Mouse (Mus musculus) olfactory bulb, adult 2 months (tissue): ENCODE data around the gene Coq10b. TPM values are rescaled to one million over a fixed set of nuclear protein-coding genes. Genes with fewer than 3 reads are reported as not detected.
A peak's percentile ranks its signal among the peaks of the same experiment; 100 is the strongest.

Experiments
- H3K27ac ChIP-seq: fragments of 200-500 bp; 2 replicates; pipeline ENCODE4 v1.5.1; 2012; ENCODE audit warnings: low read depth, low read length; ENCODE audit not compliant: insufficient read depth
- H3K4me1 ChIP-seq: fragments of 200-500 bp; 2 replicates; pipeline ENCODE4 v1.6.1; 2012; ENCODE audit warnings: low read length; ENCODE audit not compliant: control insufficient read depth, insufficient read depth
- H3K4me3 ChIP-seq: fragments of 200-500 bp; 2 replicates; pipeline ENCODE4 v1.5.1; 2012; ENCODE audit warnings: mild to moderate bottlenecking, low read depth, low read length, moderate library complexity; ENCODE audit not compliant: insufficient read depth
- CTCF ChIP-seq: fragments of 200-500 bp; IDR thresholded peaks from 2 replicates; pipeline ENCODE4 v1.5.1; 2012; ENCODE audit warnings: low read depth, mild to moderate bottlenecking, low read length, moderate library complexity; ENCODE audit not compliant: insufficient read depth
- POLR2A ChIP-seq: fragments of 200-500 bp; IDR thresholded peaks from 2 replicates; pipeline ENCODE4 v1.6.1; 2012; ENCODE audit warnings: mild to moderate bottlenecking, low read depth, low read length, moderate library complexity; ENCODE audit not compliant: insufficient read depth
- WGBS: fragments of 180-500 bp; shearing (Covaris S2); methylation state at CpG from one replicate; pipeline ENCODE4 v1.1.7; 2018; 5-methylcytosine and 5-hydroxymethylcytosine counted together
- polyA plus RNA-seq: library from polyadenylated mRNA; stranded (reverse); fragments of >200 nt; gene quantifications from 2 replicates; pipeline ENCODE4 v1.2.4, GENCODE M21; 2012; ENCODE audit warnings: low replicate concordance; ENCODE audit not compliant: missing spikeins, insufficient read depth, insufficient read length

The Coq10b gene
- polyA plus RNA-seq, 1 experiment = not detected

DNA sequence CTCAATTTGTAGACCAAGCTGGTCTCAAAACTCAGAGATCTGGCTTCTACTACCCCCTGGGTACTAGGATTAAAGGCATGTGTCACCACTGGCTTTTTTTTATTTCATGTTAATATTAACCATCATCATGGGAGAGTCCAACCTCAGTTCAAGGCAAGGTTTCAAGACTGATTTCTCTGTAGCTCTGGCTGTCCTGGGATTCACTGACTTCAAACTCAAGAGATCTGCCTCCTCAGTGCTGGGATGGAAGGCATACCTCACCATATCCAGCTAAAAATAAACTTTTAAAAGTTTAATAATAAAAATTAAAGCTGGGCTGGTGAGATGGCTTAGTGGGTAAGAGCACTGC is 23.8 kb downstream of the Coq10b start:
- no peaks in the 10 kb centered on the region for H3K4me1 ChIP-seq
- TF ChIP-seq CTCF (no peak), POLR2A (no peak)
- H3K4me3 ChIP-seq = no peak overlapping the region
- H3K27ac ChIP-seq = no peak overlapping the region

DNA sequence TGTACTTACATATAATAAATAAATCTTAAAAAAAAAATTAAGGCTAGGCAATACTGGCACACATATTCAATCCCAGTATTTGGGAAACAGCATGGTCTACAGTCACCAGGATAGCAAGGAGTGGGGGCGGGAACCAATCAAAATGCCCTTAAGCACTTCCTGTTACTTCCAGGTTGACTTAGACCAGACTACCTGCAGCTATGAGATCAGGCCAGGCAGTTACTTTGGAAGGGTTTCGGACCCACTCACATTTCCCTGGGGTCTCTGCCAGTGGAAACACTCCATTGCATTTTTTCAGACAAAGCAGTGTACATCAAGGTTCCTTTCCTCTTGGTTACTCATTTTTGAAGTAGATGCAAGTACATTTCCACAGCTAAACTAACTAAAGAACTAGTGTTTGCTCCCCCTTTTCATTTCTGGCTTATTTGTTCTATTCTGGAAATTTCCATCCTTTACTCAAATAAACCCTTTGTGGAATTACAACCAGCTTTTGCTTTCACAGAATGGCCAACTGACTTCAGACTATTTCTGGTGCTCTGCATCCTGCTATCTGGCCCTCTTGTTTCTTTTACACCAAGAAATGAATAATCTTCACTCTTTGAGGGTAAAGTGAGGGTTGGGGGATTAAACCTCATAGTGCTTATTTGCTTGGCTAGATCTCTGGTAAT is 24.4 kb downstream of the Coq10b start:
- WGBS = 90% methylated on average over 2 of the region's 2 CpGs
- TF ChIP-seq POLR2A (no peak), CTCF (no peak)
- no peak overlapping the region for H3K27ac ChIP-seq

DNA sequence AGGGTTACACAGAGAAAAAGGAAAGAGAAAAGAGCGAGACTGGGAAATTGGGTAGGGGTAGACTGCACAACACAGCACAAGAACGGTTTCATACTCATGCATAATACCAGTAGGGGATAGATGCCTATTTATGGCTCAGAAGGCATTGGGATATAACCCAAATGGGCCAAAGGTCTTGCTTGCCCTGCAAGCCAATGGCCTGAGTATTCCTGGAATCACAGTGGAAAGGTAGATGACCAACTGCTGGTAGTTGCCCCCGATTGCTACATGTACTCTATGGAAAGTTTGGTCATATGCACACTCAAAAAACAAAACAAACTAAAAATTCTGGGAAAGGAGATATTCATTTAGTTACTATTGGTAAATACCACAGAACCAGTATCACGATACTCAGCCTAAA is 27.1 kb downstream of the Coq10b start:
- Histone ChIP-seq H3K4me3 (no peak overlapping the region), H3K27ac (no peak overlapping the region), H3K4me1 (no peaks in the 10 kb centered on the region)
- no peak for TF ChIP-seq POLR2A
- no peak for TF ChIP-seq CTCF
- WGBS = 88% methylated on average over 4 of the region's 4 CpGs

More for the DNA sequence above, 24.4 kb downstream of the Coq10b start:
- Histone ChIP-seq H3K4me3 (no peak overlapping the region), H3K4me1 (no peaks in the 10 kb centered on the region)

DNA sequence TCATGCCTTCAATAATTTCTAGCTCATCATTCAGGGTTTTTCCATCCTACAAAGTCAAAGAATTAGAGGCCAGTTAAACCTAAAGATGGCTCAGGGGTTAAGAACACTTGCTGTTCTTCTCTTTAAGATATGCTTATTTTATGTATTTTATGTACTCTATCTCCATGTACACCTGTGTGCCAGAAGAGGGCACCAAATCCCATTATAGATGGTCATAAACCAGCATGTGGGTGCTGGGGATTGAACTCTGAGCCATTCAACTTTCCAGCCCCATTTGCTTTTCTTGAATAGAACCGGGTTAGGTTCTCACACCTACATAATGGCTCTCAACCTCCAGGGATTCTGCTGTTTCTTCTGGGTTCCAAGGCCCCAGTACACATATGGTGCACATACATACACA is 29.5 kb downstream of the Coq10b start:
- Histone ChIP-seq H3K4me3 (no peak overlapping the region), H3K27ac (no peak overlapping the region), H3K4me1 (peaks cover 4% of the 10 kb centered on the region)
- TF ChIP-seq CTCF = no peak
- TF ChIP-seq POLR2A = no peak
- 69% methylated on average over 1 of the region's 1 CpGs for WGBS

DNA sequence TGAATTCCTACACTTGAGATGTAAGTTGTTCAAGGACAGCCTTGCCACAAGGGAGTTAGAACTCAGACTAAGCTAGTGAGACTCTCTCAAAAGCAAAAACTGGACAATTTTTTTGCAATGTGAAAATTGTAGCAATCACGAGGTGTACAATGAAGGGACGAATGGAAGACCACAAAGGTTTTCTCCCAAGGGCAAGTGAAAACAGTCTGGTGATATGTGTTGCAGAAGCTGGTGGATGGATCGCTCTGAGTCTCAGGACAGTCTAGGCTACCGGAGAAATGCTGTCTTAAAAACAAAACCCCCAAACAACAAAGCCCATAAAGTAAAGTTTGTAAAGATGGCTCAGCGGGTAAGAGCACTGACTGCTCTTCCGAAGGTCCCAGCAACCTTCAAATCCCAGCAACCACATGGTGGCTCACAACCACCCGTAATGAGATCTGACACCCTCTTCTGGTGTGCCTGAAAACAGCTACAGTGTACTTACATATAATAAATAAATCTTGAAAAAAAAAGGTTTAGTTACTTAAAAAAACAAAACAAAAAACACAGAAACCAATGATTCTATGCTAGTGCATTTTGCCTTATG is 33.3 kb downstream of the Coq10b start:
- no peak overlapping the region for H3K4me3 ChIP-seq
- 47% methylated on average over 7 of the region's 7 CpGs for WGBS
- no peak for TF ChIP-seq CTCF
- no peak for TF ChIP-seq POLR2A
- H3K27ac ChIP-seq = no peak overlapping the region
- peaks cover 4% of the 10 kb centered on the region for H3K4me1 ChIP-seq

DNA sequence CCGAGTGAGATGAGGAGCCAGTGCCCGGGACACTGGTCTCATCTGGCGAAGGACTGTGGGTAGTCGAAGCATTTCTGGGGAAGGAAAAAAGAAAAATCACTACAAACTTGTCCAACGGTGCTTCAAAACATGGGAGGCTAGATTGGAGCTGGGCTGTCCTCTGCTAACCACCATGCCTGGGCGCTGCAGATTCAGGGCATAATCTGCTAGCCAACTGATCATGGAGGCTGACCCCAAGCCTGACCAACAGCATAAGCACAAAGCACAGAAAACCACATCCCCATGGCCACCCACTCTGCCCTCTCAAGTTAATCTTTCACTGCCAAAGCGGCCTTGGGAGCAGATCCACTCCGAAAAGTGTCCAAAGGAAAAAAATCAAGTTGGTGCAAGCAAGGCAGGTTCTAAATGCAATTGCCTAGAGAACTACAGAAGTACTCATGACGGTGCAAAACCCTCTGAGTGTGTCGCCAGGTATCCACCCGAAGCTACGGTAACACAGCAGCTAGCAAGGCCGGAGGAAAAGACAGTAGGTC is 34.4 kb downstream of the Coq10b start:
- Histone ChIP-seq H3K4me1 (peaks cover 4% of the 10 kb centered on the region), H3K4me3 (peak overlapping the region; percentile 95), H3K27ac (peak overlapping the region; percentile 82; the same call in 1 of the 2 replicates)
- under 1% methylated on average over 13 of the region's 13 CpGs for WGBS
- TF ChIP-seq CTCF = no peak
- no peak for TF ChIP-seq POLR2A

DNA sequence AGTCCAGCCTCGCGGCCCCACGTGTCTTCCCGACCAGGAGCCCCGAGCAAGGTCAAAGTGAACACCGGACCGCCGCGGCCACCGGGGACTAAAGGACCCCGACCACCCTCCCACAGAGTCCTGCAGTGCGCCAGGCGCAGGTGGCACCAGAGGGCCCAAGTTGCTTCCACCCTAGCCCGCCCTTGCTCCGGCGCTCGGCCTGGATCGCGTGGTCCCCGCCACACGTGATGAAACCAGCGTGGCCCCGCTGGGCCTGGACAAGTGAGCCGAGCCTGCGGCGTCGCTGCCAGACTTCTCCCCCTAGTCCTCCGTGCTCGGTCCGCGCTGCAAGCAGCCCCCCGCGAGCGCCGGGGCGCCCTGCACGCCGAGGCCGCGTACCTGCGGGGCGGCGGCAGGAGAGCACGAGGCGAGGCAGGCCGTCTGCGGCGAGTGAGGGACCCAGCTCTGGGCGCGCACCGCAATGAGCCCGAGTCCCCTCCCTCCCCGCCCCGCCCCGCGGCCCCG is 34.9 kb downstream of the Coq10b start:
- peaks cover 4% of the 10 kb centered on the region for H3K4me1 ChIP-seq
- under 1% methylated on average over 56 of the region's 57 CpGs for WGBS
- TF ChIP-seq CTCF (no peak), POLR2A (peak; percentile 66)
- H3K4me3 ChIP-seq = peak overlapping the region; percentile 95
- H3K27ac ChIP-seq = peak overlapping the region; percentile 82

DNA sequence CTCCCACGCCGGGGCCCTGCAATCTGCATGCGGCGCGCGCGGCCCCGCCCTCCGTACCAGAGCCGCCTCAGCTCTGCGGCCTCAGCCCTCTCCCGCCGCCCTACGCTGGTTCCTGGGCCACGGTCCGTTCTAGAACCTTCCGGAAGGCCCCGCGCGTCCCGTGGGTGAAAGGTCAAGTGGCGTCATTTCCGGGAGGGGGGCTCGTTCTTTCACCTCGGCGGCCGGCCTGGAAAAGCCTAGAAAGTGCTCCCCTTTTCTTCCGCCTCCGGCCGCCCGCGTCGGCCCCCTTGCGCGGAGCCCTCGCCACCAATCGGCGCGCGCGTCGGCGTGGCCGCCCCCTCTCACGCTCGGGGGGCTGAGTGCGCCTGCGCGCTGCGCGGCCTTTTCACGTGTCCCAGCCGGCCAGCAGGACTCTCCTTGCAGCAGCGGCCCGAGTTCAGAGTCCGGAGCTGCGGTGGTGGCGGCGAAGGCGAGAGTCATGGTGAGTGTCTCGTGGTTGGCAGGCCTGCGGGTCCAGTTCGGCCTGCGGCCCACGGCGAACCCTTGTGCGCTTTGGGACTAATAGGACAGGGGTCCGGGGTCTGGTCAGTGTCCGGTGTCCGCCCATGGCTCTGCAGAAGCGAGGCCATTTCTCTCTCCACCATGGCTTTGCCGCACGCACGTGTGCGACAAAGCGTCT is 35.5 kb downstream of the Coq10b start, which contains the start of the genes Hspe1 and Hspd1:
Gene Hspe1, plus strand, starts transcription at position 201 of the 679 bp plus-strand sequence.
Gene Hspd1, minus strand, starts transcription at position 312 of the 679 bp plus-strand sequence.
- WGBS = under 1% methylated on average over 76 of the region's 76 CpGs
- peak within 1 kb of the TSS; percentile 82 for H3K27ac ChIP-seq
- TF ChIP-seq CTCF (no peak), POLR2A (peak; percentile 61)
- peaks cover 4% of the 10 kb centered on the region for H3K4me1 ChIP-seq
- H3K4me3 ChIP-seq = peak within 1 kb of the TSS; percentile 95
